Mouse (Mus musculus) layer of hippocampus, adult 2 months (tissue): ENCODE results near the gene Egln3. TPM values are rescaled to one million over a fixed set of nuclear protein-coding genes. Genes with fewer than 3 reads are reported as not detected.

Experiments
- DNase-seq, 2 experiments: peaks; one replicate each; pipeline ENCODE4 v3.0.0; 2022; ENCODE audit warnings: low spot score in 2 of 2
- H3K27ac ChIP-seq: fragments of 200-600 bp; 2 replicates; pipeline ENCODE4 v1.8.1; 2022
- H3K4me3 ChIP-seq: fragments of 200-600 bp; 2 replicates; pipeline ENCODE4 v1.8.1; 2022; ENCODE audit warnings: mild to moderate bottlenecking
- CTCF ChIP-seq: fragments of 200-600 bp; conservative IDR thresholded peaks from 2 replicates; pipeline ENCODE4 v1.8.1; 2022; ENCODE audit warnings: antibody characterized with exemption, mild to moderate bottlenecking, moderate library complexity
- total RNA-seq, 2 experiments: library from RNA; stranded (reverse); gene quantifications; 2 replicates each; pipeline ENCODE4 v1.2.3; 2021

The Egln3 gene
- total RNA-seq, 2 experiments from 2014 or later: 4.9 TPM

DNA sequence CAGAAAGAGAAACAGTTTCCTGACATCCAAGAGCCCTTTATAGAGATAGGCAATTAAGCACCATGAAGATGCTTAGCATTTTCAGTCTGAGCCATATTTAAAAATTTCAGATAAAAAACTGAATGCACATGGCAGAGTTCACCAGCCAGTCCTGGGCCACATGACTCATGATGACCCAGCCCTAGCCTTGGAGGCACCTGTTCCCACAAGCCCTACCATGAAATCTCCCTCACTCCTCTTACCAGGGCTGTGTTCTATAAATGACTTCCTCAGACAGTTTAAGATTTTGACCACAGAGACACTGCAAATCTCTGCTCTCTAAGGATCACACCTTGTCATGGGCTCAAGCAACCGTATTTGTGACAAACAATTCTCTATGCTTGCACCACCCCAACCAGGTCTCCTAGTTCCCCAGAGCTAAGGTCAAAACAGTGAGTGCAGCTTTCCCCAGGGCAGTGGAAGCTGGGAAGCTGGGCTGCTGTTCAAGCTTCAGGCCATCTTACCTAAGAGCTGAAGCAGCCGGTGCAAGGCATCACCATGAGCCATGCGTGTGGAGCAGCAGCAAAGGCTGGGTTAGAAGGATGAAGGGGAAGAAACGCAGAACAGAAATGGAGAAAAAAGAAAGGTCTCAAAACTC lies 5.3 kb downstream of the Egln3 start:
- no peak overlapping the region for H3K27ac ChIP-seq

GRCm38 (mm10) chr12:54197849-54198248 lies 5.8 kb downstream of the Egln3 start:
- H3K4me3 ChIP-seq: no peak overlapping the region; the same call in 1 of the 2 replicates
- DNase-seq: no peak
- TF ChIP-seq CTCF: no peak
- no peak overlapping the region for H3K27ac ChIP-seq

More for the DNA sequence above, 5.3 kb downstream of the Egln3 start:
- no peak for TF ChIP-seq CTCF
- no peak overlapping the region for H3K4me3 ChIP-seq
- no peak for DNase-seq

GRCm38 (mm10) chr12:54197301-54197782 lies 6.3 kb downstream of the Egln3 start:
- peak in 1 of 2 experiments; percentile 30 for DNase-seq
- no peak for TF ChIP-seq CTCF
- Histone ChIP-seq H3K27ac (no peak overlapping the region), H3K4me3 (no peak overlapping the region; the same call in 1 of the 2 replicates)

GRCm38 (mm10) chr12:54196881-54197280 lies 6.8 kb downstream of the Egln3 start:
- H3K4me3 ChIP-seq: no peak overlapping the region
- TF ChIP-seq CTCF: no peak
- no peak overlapping the region for H3K27ac ChIP-seq
- no peak for DNase-seq

- no peak for DNase-seq
- TF ChIP-seq CTCF: no peak
- Histone ChIP-seq H3K4me3 (no peak overlapping the region), H3K27ac (no peak overlapping the region)
Measured at GRCm38 (mm10) chr12:54194159-54194558, 9.5 kb downstream of the Egln3 start.

DNA sequence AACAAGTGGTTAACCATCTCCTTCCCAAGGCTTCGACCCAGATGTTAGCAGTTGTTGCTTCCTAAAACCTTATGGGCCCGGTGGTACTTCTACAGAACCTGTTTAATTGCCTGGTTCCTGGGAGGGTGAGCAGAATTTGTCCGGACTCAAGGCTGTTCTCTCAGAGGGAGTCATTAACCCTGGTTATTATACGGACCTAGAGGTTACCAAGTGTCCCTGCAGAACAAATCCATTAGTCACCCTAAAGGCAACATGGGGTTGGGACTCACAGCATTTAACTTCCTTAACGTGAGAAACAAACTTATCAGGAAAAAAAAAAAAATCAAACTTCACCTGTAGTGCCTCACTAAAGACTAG lies 11.4 kb downstream of the Egln3 start:
- Histone ChIP-seq H3K27ac (no peak overlapping the region), H3K4me3 (peak overlapping the region; percentile 47)
- no peak for DNase-seq
- no peak for TF ChIP-seq CTCF

- Histone ChIP-seq H3K27ac (no peak overlapping the region), H3K4me3 (peak overlapping the region; percentile 47)
- peak; percentile 67 to 71 for DNase-seq
- TF ChIP-seq CTCF: no peak
Measured at GRCm38 (mm10) chr12:54191608-54192304, 11.9 kb downstream of the Egln3 start.

GRCm38 (mm10) chr12:54191181-54191580 lies 12.5 kb downstream of the Egln3 start:
- no peak for TF ChIP-seq CTCF
- Histone ChIP-seq H3K27ac (no peak overlapping the region), H3K4me3 (no peak overlapping the region)
- DNase-seq: no peak

DNA sequence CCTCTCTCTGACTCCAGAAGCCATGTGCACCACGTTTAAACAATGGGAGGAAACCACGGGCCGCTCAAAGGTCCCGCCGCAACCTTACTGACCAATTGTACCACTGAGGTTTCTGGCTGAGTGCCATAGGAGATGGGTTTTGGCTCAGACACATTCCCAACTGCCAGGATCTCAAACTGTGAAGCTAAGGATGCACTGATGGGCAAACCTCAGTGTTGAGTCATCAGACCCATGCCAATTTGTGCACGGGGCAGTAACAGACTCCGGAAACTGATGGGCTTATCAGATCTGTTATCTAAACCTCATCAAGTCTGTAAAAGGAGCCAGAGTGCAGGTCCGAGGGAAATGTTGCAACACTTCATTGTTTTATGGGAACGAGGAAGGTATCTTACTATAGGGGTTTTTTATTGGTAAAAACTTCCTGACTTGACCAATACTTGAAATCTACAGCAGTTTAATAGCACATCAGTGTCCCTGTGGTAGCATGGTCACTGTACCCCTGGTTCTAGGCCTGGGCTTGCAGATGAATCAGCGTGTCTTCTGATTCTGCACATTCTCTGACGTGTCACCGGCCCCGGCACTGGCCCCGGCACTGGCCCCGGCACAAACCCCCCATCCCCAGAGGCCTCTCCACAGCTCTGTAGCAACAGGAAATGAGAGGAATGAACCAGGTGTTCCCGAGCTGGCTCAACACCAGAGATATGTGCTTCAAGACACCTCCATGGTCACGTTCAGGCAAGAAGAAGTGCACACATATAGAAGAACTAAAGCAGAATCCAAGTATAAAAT lies 15.7 kb downstream of the Egln3 start:
- DNase-seq: no peak

GRCm38 (mm10) chr12:54186926-54187623 lies 16.6 kb downstream of the Egln3 start:
- no peak for TF ChIP-seq CTCF
- DNase-seq: no peak
- Histone ChIP-seq H3K27ac (no peak overlapping the region), H3K4me3 (no peak overlapping the region)

More for the DNA sequence above, 15.7 kb downstream of the Egln3 start:
- Histone ChIP-seq H3K4me3 (no peak overlapping the region), H3K27ac (no peak overlapping the region)
- no peak for TF ChIP-seq CTCF

GRCm38 (mm10) chr12:54184264-54184663 lies 19.4 kb downstream of the Egln3 start:
- DNase-seq: no peak
- no peak overlapping the region for H3K27ac ChIP-seq
- TF ChIP-seq CTCF: no peak
- H3K4me3 ChIP-seq: no peak overlapping the region

DNA sequence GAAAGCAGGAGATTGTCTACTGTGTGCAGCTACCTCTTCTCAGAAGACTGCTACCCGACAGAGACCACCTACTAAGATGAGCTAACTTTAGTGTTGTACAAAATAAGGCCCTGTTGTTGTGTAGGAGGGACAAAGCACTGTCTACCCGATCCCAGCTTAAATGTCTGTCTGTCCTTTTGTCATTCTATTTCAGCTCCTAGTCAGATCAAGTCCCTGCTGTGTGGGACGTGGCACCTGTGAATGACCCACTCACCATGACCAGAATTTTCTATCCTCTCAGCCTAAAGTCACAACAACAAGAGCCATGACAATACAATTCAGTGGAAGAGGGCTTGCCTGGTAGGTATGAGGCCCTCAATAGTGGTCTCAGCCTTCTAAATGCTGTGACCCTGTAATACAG lies 25.3 kb downstream of the Egln3 start:
- no peak for TF ChIP-seq CTCF
- Histone ChIP-seq H3K4me3 (no peak overlapping the region), H3K27ac (no peak overlapping the region)
- DNase-seq: no peak

- DNase-seq: no peak
- Histone ChIP-seq H3K4me3 (no peak overlapping the region), H3K27ac (no peak overlapping the region)
- no peak for TF ChIP-seq CTCF
Measured at GRCm38 (mm10) chr12:54168786-54169185, 34.9 kb downstream of the Egln3 start.
